Mouse (Mus musculus): ENCODE results near the gene Castor2. TPM values are rescaled to one million over a fixed set of nuclear protein-coding genes. Genes with fewer than 3 reads are reported as not detected.

Castor2 gene
- polyA plus RNA-seq, 1 experiment from 2014 or later: 5.1 TPM

GRCm38 (mm10) chr5:134118798-134119407 is 19.4 kb downstream of the Castor2 start:
- 79% methylated on average over 15 of the region's 15 CpGs for WGBS
- H3K27ac ChIP-seq: peak overlapping the region; percentile 60

GRCm38 (mm10) chr5:134119481-134120120 is 20.1 kb downstream of the Castor2 start:
- Histone ChIP-seq H3K9me3 (no peaks in the 10 kb centered on the region), H3K27ac (peak overlapping the region; percentile 60), H3K36me3 (peaks cover 3% of the 10 kb centered on the region), H3K27me3 (ENCODE audit: insufficient read depth, poor library complexity, severe bottlenecking) (no peaks in the 10 kb centered on the region), H3K4me3 (0 out of 2 replicates have a peak overlapping the region, but pooled peaks have one; percentile 2), H3K4me1 (peaks cover 48% of the 10 kb centered on the region)
- no peak for DNase-seq (ENCODE audit: low spot score)
- WGBS: 51% methylated on average over 10 of the region's 10 CpGs

More at GRCm38 (mm10) chr5:134118798-134119407, 19.4 kb downstream of the Castor2 start:
- Histone ChIP-seq H3K9me3 (no peaks in the 10 kb centered on the region), H3K36me3 (peaks cover 3% of the 10 kb centered on the region), H3K4me3 (no peak overlapping the region), H3K27me3 (ENCODE audit: insufficient read depth, poor library complexity, severe bottlenecking) (no peaks in the 10 kb centered on the region), H3K4me1 (peaks cover 41% of the 10 kb centered on the region)
- no peak for DNase-seq (ENCODE audit: low spot score)

GRCm38 (mm10) chr5:134120135-134120534 is 20.6 kb downstream of the Castor2 start:
- DNase-seq (ENCODE audit: low spot score): no peak
- 81% methylated on average over 3 of the region's 3 CpGs for WGBS

GRCm38 (mm10) chr5:134121138-134121892 is 21.8 kb downstream of the Castor2 start:
- Histone ChIP-seq H3K27me3 (ENCODE audit: insufficient read depth, poor library complexity, severe bottlenecking) (no peaks in the 10 kb centered on the region), H3K27ac (peak overlapping the region; percentile 69), H3K9me3 (no peaks in the 10 kb centered on the region), H3K36me3 (peaks cover 8% of the 10 kb centered on the region), H3K4me3 (no peak overlapping the region), H3K4me1 (peaks cover 50% of the 10 kb centered on the region)
- peak; percentile 90 for DNase-seq (ENCODE audit: low spot score)
- WGBS: 49% methylated on average over 9 of the region's 9 CpGs

More at GRCm38 (mm10) chr5:134120135-134120534, 20.6 kb downstream of the Castor2 start:
- H3K36me3 ChIP-seq: peaks cover 3% of the 10 kb centered on the region
- no peaks in the 10 kb centered on the region for H3K27me3 ChIP-seq (ENCODE audit: insufficient read depth, poor library complexity, severe bottlenecking)
- H3K27ac ChIP-seq: peak overlapping the region; percentile 60
- H3K4me1 ChIP-seq: peaks cover 50% of the 10 kb centered on the region
- H3K9me3 ChIP-seq: no peaks in the 10 kb centered on the region
- H3K4me3 ChIP-seq: no peak overlapping the region

DNA sequence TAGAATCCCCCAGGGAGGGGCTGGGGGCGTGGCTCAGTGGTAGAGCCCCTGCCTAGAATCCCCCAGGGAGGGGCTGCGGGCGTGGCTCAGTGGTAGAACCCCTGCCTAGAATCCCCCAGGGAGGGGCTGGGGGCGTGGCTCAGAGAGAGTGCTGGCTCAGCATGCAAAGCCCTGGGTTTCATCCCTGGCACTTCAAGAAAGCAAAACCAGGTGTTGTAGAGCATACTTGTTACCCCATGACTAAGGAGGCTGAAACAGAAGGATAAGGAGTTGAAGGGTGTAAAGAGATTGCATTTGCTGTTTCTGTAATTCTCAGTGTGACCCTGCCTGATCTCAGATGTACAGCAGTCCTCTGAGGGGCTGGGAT is 22.4 kb downstream of the Castor2 start:
- H3K4me1 ChIP-seq: peaks cover 50% of the 10 kb centered on the region
- H3K9me3 ChIP-seq: no peaks in the 10 kb centered on the region
- DNase-seq (ENCODE audit: low spot score): no peak
- WGBS: 67% methylated on average over 4 of the region's 4 CpGs
- no peaks in the 10 kb centered on the region for H3K27me3 ChIP-seq (ENCODE audit: insufficient read depth, poor library complexity, severe bottlenecking)
- peak overlapping the region; percentile 56 for H3K27ac ChIP-seq
- H3K36me3 ChIP-seq: peaks cover 13% of the 10 kb centered on the region
- no peak overlapping the region for H3K4me3 ChIP-seq

DNA sequence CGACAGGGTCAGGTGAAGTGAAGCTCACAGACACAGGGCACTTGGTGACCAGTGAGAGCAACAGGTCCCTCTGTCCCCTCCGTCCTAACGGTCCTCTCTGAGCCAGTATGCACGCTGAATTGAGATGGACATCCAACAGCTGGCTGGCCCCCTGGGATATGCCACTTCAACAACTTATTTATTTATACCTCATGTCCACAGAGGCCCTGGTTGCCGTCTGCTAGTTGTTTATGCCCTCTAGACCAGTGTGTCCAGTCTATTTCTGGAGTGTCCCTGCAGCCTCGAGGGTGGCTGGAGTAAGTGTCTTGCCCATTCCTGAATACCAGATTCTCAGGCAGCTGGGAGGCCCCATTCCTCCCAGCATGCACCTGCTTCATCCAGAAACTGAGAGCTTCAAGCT is 24.3 kb downstream of the Castor2 start:
- Histone ChIP-seq H3K9me3 (no peaks in the 10 kb centered on the region), H3K4me1 (peaks cover 48% of the 10 kb centered on the region), H3K4me3 (no peak overlapping the region), H3K27ac (peak overlapping the region; percentile 62; the same call in 1 of the 2 replicates), H3K27me3 (ENCODE audit: insufficient read depth, poor library complexity, severe bottlenecking) (no peaks in the 10 kb centered on the region), H3K36me3 (peaks cover 24% of the 10 kb centered on the region)
- DNase-seq (ENCODE audit: low spot score): no peak
- 68% methylated on average over 6 of the region's 6 CpGs for WGBS

GRCm38 (mm10) chr5:134126232-134126631 is 26.7 kb downstream of the Castor2 start:
- DNase-seq (ENCODE audit: low spot score): no peak
- Histone ChIP-seq H3K36me3 (peaks cover 24% of the 10 kb centered on the region), H3K27ac (no peak overlapping the region), H3K4me1 (peaks cover 27% of the 10 kb centered on the region), H3K27me3 (ENCODE audit: insufficient read depth, poor library complexity, severe bottlenecking) (no peaks in the 10 kb centered on the region), H3K9me3 (no peaks in the 10 kb centered on the region), H3K4me3 (no peak overlapping the region)
- WGBS: 83% methylated on average over 2 of the region's 2 CpGs

- no peak for DNase-seq (ENCODE audit: low spot score)
- WGBS: 66% methylated on average over 4 of the region's 4 CpGs
- Histone ChIP-seq H3K4me1 (no peaks in the 10 kb centered on the region; the same call in 1 of the 2 replicates), H3K4me3 (no peak overlapping the region), H3K27me3 (ENCODE audit: insufficient read depth, poor library complexity, severe bottlenecking) (no peaks in the 10 kb centered on the region), H3K27ac (no peak overlapping the region), H3K9me3 (no peaks in the 10 kb centered on the region), H3K36me3 (peaks cover 50% of the 10 kb centered on the region)
Measured at GRCm38 (mm10) chr5:134131586-134131985, 32.1 kb downstream of the Castor2 start.

GRCm38 (mm10) chr5:134136022-134136421 is 36.5 kb downstream of the Castor2 start:
- no peaks in the 10 kb centered on the region; the same call in 1 of the 2 replicates for H3K4me1 ChIP-seq
- DNase-seq (ENCODE audit: low spot score): no peak
- no peak overlapping the region for H3K4me3 ChIP-seq
- no peak overlapping the region for H3K27ac ChIP-seq
- 92% methylated on average over 12 of the region's 12 CpGs for WGBS
- H3K36me3 ChIP-seq: peaks cover 54% of the 10 kb centered on the region
- no peaks in the 10 kb centered on the region for H3K9me3 ChIP-seq
- H3K27me3 ChIP-seq (ENCODE audit: insufficient read depth, poor library complexity, severe bottlenecking): no peaks in the 10 kb centered on the region

- no peak for DNase-seq (ENCODE audit: low spot score)
- H3K36me3 ChIP-seq: peaks cover 62% of the 10 kb centered on the region
- no peaks in the 10 kb centered on the region for H3K27me3 ChIP-seq (ENCODE audit: insufficient read depth, poor library complexity, severe bottlenecking)
- H3K4me1 ChIP-seq: peaks cover 6% of the 10 kb centered on the region
- H3K27ac ChIP-seq: no peak overlapping the region
- 0 out of 2 replicates have a peak, but pooled peaks cover 6% of the 10 kb centered on the region for H3K9me3 ChIP-seq
- 87% methylated on average over 5 of the region's 5 CpGs for WGBS
- H3K4me3 ChIP-seq: no peak overlapping the region
Measured at GRCm38 (mm10) chr5:134137933-134138332, 38.4 kb downstream of the Castor2 start.

- H3K27me3 ChIP-seq (ENCODE audit: insufficient read depth, poor library complexity, severe bottlenecking): no peaks in the 10 kb centered on the region
- 0 out of 2 replicates have a peak, but pooled peaks cover 6% of the 10 kb centered on the region for H3K9me3 ChIP-seq
- peaks cover 8% of the 10 kb centered on the region for H3K4me1 ChIP-seq
- H3K36me3 ChIP-seq: peaks cover 55% of the 10 kb centered on the region
- 87% methylated on average over 6 of the region's 6 CpGs for WGBS
- no peak for DNase-seq (ENCODE audit: low spot score)
- no peak overlapping the region for H3K27ac ChIP-seq
- H3K4me3 ChIP-seq: no peak overlapping the region
Measured at GRCm38 (mm10) chr5:134139429-134139828, 39.9 kb downstream of the Castor2 start.

DNA sequence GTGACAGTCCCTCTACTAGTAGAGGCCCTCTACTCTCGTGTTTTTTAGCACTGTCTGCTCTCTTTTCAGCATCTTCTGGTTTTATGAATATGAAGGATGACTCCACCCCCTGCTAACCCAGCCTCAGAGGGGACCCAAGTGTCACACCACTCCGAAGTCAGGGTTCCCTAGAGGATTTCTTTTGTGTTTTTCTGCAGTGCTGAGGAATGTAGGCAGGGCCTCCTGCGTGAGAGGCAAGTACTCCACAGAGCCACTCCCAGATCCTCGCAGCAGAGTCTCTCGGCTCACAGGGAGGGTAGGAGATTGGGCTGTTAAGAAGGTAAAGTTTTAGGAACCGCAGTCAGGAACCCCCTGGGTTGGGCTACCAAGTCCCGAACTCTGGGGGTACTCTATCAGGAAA is 41.7 kb downstream of the Castor2 start:
- Histone ChIP-seq H3K4me3 (no peak overlapping the region), H3K27me3 (ENCODE audit: insufficient read depth, poor library complexity, severe bottlenecking) (no peaks in the 10 kb centered on the region), H3K36me3 (peaks cover 47% of the 10 kb centered on the region), H3K9me3 (0 out of 2 replicates have a peak, but pooled peaks cover 6% of the 10 kb centered on the region), H3K4me1 (peaks cover 8% of the 10 kb centered on the region; the same call in 1 of the 2 replicates), H3K27ac (no peak overlapping the region)
- no peak for DNase-seq (ENCODE audit: low spot score)
- WGBS: 64% methylated on average over 7 of the region's 7 CpGs

DNA sequence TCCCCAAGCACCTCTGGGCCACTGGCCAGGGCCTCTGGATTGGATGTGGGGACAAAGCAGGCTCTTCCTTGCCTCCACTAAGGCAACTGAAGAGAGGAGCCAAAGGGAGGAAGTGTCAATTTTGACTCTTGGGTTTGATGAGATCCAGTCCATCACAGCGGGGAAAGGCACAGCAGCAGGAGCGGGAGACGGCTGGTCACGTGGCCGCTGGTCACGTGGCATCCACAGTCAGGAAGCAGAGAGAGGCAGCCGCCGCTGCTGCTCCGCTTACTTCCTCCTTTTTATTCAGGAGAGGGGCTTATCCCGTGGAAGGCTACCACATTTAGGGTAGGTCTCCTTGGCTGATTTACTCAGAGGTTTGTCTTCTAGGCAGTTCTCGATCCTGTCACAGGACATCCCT is 42.9 kb downstream of the Castor2 start:
- DNase-seq (ENCODE audit: low spot score): no peak
- Histone ChIP-seq H3K4me3 (no peak overlapping the region), H3K27me3 (ENCODE audit: insufficient read depth, poor library complexity, severe bottlenecking) (no peaks in the 10 kb centered on the region), H3K9me3 (0 out of 2 replicates have a peak, but pooled peaks cover 6% of the 10 kb centered on the region), H3K36me3 (peaks cover 42% of the 10 kb centered on the region), H3K27ac (no peak overlapping the region), H3K4me1 (peaks cover 12% of the 10 kb centered on the region)
- 66% methylated on average over 11 of the region's 11 CpGs for WGBS

Data from heart, embryonic 10.5 days (tissue).